Mouse (Mus musculus): Measurements from ENCODE around the gene Surf4. TPM values are rescaled to one million over a fixed set of nuclear protein-coding genes. Genes with fewer than 3 reads are reported as not detected.
A peak's percentile ranks its signal among the peaks of the same experiment; 100 is the strongest.

The Surf4 gene
- polyA plus RNA-seq, 1 experiment from 2014 or later, result 183 TPM

GRCm38 (mm10) chr2:26915927-26916728, 17.6 kb downstream of the Surf4 start, which contains the start of the genes Surf2 and Surf1:
Surf2 (plus strand) TSS chr2:26916367.
Surf1 (minus strand) TSS chr2:26916530.
- peak within 1 kb of the TSS; percentile 87 for H3K9ac ChIP-seq (ENCODE audit: low read length)
- peaks cover 19% of the 10 kb centered on the region for H3K36me3 ChIP-seq (ENCODE audit: control insufficient read depth, insufficient read depth, low read length)
- no peaks in the 10 kb centered on the region for H3K9me3 ChIP-seq (ENCODE audit: control insufficient read depth, low read length)
- DNase-seq (ENCODE audit: low spot score) (peak; percentile 83), ATAC-seq (ENCODE audit: low FRiP score, low TSS enrichment) (peak; percentile 72)
- H3K4me1 ChIP-seq (replicated peaks; ENCODE audit: control insufficient read depth, insufficient read depth), result peaks cover 10% of the 10 kb centered on the region; the same call in 1 of the 2 replicates
- TF ChIP-seq EP300 (optimal IDR thresholded peaks at IDR 0.05) (no peak), CTCF (IDR thresholded peaks at IDR 0.05; ENCODE audit: low read depth) (no peak)
- H3K27ac ChIP-seq (replicated peaks), result peak within 1 kb of the TSS; percentile 92
- H3K4me2 ChIP-seq (replicated peaks; ENCODE audit: low read depth), result peak within 1 kb of the TSS; percentile 95
- peak within 1 kb of the TSS; percentile 78 for H3K4me3 ChIP-seq (ENCODE audit: low read depth, low read length)
- WGBS, result 2% methylated on average over 47 of the region's 47 CpGs
- no peaks in the 10 kb centered on the region for H3K27me3 ChIP-seq (ENCODE audit: control insufficient read depth, insufficient read depth, low read length)

- Histone ChIP-seq H3K36me3 (ENCODE audit: control insufficient read depth, insufficient read depth, low read length) (peaks cover 15% of the 10 kb centered on the region), H3K4me1 (replicated peaks; ENCODE audit: control insufficient read depth, insufficient read depth) (peaks cover 10% of the 10 kb centered on the region; the same call in 1 of the 2 replicates), H3K9ac (ENCODE audit: low read length) (no peak overlapping the region; the same call in 1 of the 2 replicates), H3K27ac (replicated peaks) (0 out of 2 replicates have a peak overlapping the region, but pooled peaks have one; percentile 13), H3K27me3 (ENCODE audit: control insufficient read depth, insufficient read depth, low read length) (no peaks in the 10 kb centered on the region), H3K4me2 (replicated peaks; ENCODE audit: low read depth) (peak overlapping the region; percentile 8; the same call in 1 of the 2 replicates), H3K9me3 (ENCODE audit: control insufficient read depth, low read length) (no peaks in the 10 kb centered on the region), H3K4me3 (ENCODE audit: low read depth, low read length) (no peak overlapping the region; the same call in 1 of the 2 replicates)
- WGBS, result 66% methylated on average over 8 of the region's 8 CpGs
- no peak for DNase-seq (ENCODE audit: low spot score)
- no peak for TF ChIP-seq EP300 (optimal IDR thresholded peaks at IDR 0.05)
- TF ChIP-seq CTCF (IDR thresholded peaks at IDR 0.05; ENCODE audit: low read depth), result 0 out of 2 replicates have a peak, but pooled peaks have one; percentile 10
- no peak for ATAC-seq (ENCODE audit: low FRiP score, low TSS enrichment)
Observed at GRCm38 (mm10) chr2:26914148-26914941, 19.4 kb downstream of the Surf4 start.

GRCm38 (mm10) chr2:26913416-26914147, 20.1 kb downstream of the Surf4 start:
- peaks cover 12% of the 10 kb centered on the region for H3K4me1 ChIP-seq (replicated peaks; ENCODE audit: control insufficient read depth, insufficient read depth)
- H3K4me3 ChIP-seq (ENCODE audit: low read depth, low read length), result no peak overlapping the region; the same call in 1 of the 2 replicates
- peaks cover 13% of the 10 kb centered on the region for H3K36me3 ChIP-seq (ENCODE audit: control insufficient read depth, insufficient read depth, low read length)
- H3K9me3 ChIP-seq (ENCODE audit: control insufficient read depth, low read length), result no peaks in the 10 kb centered on the region
- TF ChIP-seq CTCF (IDR thresholded peaks at IDR 0.05; ENCODE audit: low read depth), result no peak
- TF ChIP-seq EP300 (optimal IDR thresholded peaks at IDR 0.05), result no peak
- H3K9ac ChIP-seq (ENCODE audit: low read length), result no peak overlapping the region
- ATAC-seq (ENCODE audit: low FRiP score, low TSS enrichment), result no peak
- no peak overlapping the region for H3K27ac ChIP-seq (replicated peaks)
- no peak for DNase-seq (ENCODE audit: low spot score)
- 77% methylated on average over 17 of the region's 17 CpGs for WGBS
- H3K4me2 ChIP-seq (replicated peaks; ENCODE audit: low read depth), result no peak overlapping the region
- no peaks in the 10 kb centered on the region for H3K27me3 ChIP-seq (ENCODE audit: control insufficient read depth, insufficient read depth, low read length)

GRCm38 (mm10) chr2:26912253-26912770, 21.4 kb downstream of the Surf4 start:
- Histone ChIP-seq H3K4me3 (ENCODE audit: low read depth, low read length) (peak overlapping the region; percentile 76; the same call in 1 of the 2 replicates), H3K9me3 (ENCODE audit: control insufficient read depth, low read length) (no peaks in the 10 kb centered on the region)

More at GRCm38 (mm10) chr2:26912253-26912770, 21.4 kb downstream of the Surf4 start:
- Histone ChIP-seq H3K4me2 (replicated peaks; ENCODE audit: low read depth) (peak overlapping the region; percentile 92), H3K27ac (replicated peaks) (no peak overlapping the region), H3K36me3 (ENCODE audit: control insufficient read depth, insufficient read depth, low read length) (peaks cover 13% of the 10 kb centered on the region), H3K9ac (ENCODE audit: low read length) (peak overlapping the region; percentile 95), H3K27me3 (ENCODE audit: control insufficient read depth, insufficient read depth, low read length) (no peaks in the 10 kb centered on the region), H3K4me1 (replicated peaks; ENCODE audit: control insufficient read depth, insufficient read depth) (peaks cover 6% of the 10 kb centered on the region)
- WGBS, result 59% methylated on average over 5 of the region's 5 CpGs
- ATAC-seq (ENCODE audit: low FRiP score, low TSS enrichment) (no peak), DNase-seq (ENCODE audit: low spot score) (no peak)
- no peak for TF ChIP-seq CTCF (IDR thresholded peaks at IDR 0.05; ENCODE audit: low read depth)
- TF ChIP-seq EP300 (optimal IDR thresholded peaks at IDR 0.05), result no peak
